Mouse (Mus musculus) forelimb bud, embryonic 11.5 days (tissue): ENCODE data around the gene Anpep.
"Not testable (repeated sequence)": the region's sequence is repeated elsewhere in the genome, so short reads cannot be mapped to it uniquely, and the experiment has no call there.

ENCODE experiments used
- DNase-seq: peaks from one replicate; pipeline ENCODE4 v3.0.0-alpha.2; 2012; ENCODE audit warnings: low read depth, low spot score

The Anpep gene

DNA sequence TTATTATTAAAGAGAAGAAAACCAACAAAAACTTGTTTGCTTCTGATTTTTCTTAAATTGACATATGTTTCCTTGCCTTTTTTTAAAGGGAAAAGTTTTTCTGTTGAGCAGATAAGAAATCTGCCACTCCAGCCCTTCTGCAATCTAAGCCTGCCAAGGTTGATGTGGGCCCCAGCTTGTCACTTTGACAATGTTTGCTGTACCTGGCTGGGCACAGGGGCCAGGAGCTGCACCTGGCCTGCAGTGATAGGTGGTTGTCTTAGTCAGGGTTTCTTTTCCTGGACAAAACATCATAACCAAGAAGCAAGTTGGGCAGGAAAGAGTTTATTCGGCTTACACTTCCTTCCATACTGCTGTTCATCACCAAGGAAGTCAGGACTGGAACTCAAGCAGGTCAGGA, 47.5 kb downstream of the Anpep start:
- no peak for DNase-seq

- DNase-seq, result peak; percentile 78
These were observed 50.0 kb downstream of the Anpep start, which contains the start of gene Mesp2 for GRCm38 (mm10) chr7:79810611-79811506. TSS of gene Mesp2 (plus strand) at chr7:79810727.

GRCm38 (mm10) chr7:79808561-79808960, 52.3 kb downstream of the Anpep start:
- DNase-seq, result no peak

DNA sequence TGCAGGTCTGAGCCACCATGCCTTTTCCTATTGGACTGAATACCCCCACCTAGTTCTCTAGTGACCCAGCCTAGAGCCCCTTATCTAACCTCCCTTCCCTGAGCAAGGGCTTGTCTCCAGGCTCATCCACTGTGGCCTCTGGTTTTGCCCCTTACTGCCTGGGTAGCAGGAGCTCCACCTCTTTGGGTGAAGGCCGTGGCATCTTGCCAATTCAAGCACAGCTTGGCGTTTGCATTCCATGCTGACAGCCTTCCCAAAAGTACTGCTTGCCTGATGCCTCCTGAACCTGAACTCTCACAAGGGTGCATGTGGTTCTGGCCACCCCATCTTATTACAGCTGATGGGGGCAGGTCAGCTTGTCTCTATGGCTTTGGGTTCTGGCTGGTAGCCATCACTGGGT, 57.0 kb downstream of the Anpep start:
- DNase-seq, result no peak

DNA sequence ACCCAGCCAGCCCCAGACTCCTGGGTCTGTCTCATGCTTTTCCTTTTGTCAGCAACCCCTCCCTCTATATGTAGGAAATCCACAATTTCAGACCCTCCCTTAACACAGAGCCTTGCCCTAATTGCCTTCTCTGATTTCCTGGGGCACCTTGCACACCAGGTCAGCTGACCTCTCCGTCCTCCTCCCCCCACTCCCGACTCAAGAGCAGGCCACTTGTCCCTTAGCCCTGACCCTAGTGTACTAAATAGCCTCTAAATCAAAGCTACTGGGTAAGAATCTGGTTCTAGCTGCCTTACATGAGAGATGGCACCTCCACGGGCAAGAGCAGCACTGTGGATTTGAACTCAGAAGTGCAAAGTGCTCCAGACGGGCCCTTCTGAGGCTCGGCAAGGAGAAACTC, 58.8 kb downstream of the Anpep start:
- no peak for DNase-seq

DNA sequence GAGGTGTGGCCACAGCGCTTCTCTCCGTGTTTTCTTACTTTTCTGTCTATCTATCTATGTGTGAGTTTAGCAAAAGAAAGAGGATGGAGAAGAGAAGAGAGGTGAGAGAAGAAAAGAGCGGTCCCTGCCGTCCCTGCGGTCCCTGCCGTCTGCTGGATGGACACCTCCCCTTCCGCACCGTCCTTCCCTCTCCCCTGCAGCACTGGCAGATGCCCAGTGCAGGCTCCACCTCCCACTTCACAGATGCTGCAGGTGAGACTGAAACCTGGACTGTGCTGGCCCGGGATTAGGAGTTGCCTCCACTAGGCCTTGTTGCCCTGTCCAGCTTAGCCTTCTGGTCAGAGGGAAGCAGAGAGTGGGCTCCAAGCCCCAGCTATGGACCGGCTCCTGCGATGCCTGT, 59.5 kb downstream of the Anpep start:
- no peak for DNase-seq

- no peak for DNase-seq
These were observed 60.5 kb downstream of the Anpep start for GRCm38 (mm10) chr7:79800336-79800735.

DNA sequence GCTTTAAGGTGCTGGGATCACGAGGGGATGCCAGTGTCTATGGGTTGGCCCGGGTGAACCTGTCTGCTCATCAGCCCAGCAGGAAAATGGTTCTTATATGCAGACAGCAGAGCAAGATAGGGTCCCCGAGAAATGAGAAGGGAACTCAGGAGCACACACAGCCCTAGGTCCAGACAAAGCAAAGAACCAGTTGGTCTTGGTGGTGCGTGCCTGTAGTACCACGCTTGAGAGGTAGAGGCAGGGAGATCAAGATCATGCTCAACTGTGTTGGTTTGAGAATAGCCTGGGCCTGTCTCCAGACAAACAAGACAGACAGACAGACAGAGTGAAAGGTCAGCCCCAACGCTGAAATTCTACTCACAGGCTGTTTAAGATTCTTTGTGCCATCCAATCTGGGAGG, 61.4 kb downstream of the Anpep start:
- no peak for DNase-seq

DNA sequence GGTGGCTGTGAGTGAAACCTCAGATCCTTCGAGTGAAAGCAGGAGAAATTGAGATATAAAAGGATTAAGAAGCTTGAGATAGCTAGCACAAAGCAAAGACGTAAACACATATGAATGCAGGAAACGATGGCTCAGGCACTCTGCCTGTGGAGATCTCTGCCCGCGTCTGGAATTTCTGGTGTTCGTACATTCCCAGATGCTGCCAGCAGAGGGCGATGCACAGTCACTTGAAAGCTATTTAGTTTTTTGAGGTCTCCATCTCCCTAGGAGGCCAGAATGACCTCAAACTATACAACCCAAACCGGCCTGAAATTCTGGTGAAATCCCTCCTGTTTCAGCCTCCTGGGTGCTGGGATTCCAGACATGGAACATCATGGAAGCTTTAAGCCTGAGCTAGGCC, 61.8 kb downstream of the Anpep start:
- DNase-seq, result peak; percentile 87

GRCm38 (mm10) chr7:79798606-79799005, 62.3 kb downstream of the Anpep start:
- DNase-seq, result no peak

- no peak for DNase-seq
These were observed 67.2 kb downstream of the Anpep start, which contains the start of gene Mesp1 for GRCm38 (mm10) chr7:79793688-79794087. TSS of gene Mesp1 (minus strand) at chr7:79793788.

DNA sequence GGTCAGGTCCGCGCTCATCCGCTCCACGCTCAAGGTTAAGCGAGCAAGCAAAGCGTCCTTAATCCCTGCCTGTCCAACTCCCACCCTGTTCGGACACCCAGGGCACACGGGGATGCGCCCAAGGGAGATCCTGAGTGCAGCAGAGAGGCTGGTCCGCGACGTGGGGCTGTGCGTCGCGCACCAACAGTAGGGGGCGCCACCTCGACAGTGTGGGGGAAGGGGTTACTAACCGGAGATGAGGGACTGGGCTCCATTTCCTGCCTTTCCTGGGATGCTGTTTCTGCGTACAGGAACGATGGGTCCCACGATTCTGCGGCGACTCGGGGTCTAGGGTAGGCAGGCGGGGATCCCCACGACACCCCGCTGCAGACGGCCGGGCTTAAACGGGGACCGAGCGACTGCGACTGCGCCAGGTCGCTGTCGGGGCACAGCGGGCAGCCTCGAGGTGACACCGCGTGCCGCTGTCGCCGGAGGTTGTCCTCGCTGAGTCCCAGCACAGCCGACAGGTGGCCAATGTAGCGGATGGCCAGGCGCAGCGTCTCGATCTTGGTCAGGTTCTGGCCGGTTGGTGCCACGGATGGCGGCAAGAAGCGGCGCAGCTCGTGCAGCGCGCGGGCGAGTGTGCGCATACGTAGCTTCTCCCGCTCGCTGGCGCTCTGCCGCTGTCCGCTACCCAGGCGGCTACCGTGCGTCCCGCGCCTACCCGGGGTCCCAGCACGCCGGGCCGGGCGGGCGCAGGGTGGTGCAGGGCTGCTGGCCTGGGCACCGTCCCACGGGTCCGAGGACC, 68.0 kb downstream of the Anpep start:
- DNase-seq, result peak; percentile 33

- DNase-seq, result not testable (repeated sequence)
These were observed 71.0 kb downstream of the Anpep start for GRCm38 (mm10) chr7:79789812-79790211.

DNA sequence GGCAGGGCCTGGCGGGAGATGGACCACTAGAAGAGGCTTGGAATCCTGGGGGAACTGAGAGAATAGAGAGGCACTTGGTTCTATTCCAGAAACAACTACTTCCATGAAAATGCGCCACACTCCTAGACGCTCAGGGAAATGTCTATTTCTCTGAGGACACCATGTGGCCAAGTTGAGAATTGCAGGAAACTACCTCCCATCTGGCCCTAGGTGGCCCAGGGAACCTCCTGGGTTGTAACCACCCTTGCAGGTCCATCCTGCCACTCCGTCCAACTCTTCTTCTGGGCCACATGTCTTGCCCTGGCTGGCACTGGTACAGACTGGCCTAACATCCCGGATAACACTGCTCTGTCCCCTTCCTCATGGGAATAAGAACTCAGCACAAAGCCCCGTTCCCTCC, 74.6 kb downstream of the Anpep start:
- DNase-seq, result peak; percentile 79

DNA sequence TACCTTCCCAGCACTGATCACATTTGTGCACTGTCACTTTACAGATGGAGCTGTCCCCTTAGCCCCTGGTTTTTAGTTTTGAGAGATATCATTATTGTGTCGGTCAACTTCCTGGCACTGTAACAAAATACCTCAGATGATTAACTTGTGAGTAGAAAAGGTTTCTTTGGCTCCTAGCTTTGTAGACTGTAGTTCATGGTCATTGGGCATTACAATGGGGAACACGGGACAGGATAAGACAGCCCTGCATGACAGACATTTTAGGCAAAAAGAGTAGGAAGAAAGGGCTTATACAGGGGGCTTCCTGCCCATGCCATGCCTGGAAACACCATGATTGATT, 78.4 kb downstream of the Anpep start:
- no peak for DNase-seq

- no peak for DNase-seq
These were observed 78.9 kb downstream of the Anpep start for GRCm38 (mm10) chr7:79781826-79782515.

GRCm38 (mm10) chr7:79780647-79781626, 79.9 kb downstream of the Anpep start:
- DNase-seq, result peak; percentile 83
